Comparison of ENCODE assay signal across 11 mouse cellular contexts in the genomic region with DNA sequence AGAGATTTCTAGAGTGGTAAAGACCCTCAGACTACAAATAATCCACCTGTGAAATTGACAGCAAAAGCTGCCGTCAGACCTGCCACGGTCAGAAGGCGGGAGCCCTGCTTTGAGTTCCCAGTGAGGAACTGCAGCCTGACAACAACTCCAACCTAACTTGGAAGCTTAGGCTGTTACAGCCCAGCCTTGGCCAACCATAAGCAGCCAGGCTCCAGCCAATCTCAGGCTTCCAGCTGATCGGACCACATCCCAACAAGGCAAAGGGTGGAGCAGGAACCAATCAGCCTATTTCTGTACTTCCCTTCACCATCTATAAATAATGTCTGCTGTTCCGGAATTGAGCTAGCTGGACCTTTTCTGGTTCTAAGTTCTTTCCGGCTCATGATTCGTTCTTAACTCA. TPM values are rescaled to one million over a fixed set of nuclear protein-coding genes. Genes with fewer than 3 reads are reported as not detected.
A peak's percentile ranks its signal among the peaks of the same experiment; 100 is the strongest.
DNase-seq lines count a peak whose midpoint lies in the region; ATAC-seq and TF ChIP-seq lines count a peak whose summit lies in the region.
"Had no signal": no experiment of that assay in that cellular context is flagged by ENCODE, and none has a peak within 500 bp of the region (broad histone marks: within the 10 kb centered on the region; RNA-seq: fewer than 3 reads in every experiment).

No protein-coding gene starts in this region.

- no peaks in the 10 kb centered on the region for H3K4me1 ChIP-seq in heart, embryonic 11.5 days (ENCODE audit: control insufficient read depth, insufficient read depth, low read length)
- H3K4me1 ChIP-seq in kidney, postnatal 0 days (replicated peaks; ENCODE audit: insufficient read depth, low read length) = no peaks in the 10 kb centered on the region
- no peaks in the 10 kb centered on the region for H3K4me1 ChIP-seq in midbrain, embryonic 11.5 days (ENCODE audit: control insufficient read depth, insufficient read depth, low read length)
- H3K4me1 ChIP-seq: stomach, embryonic 15.5 days had no signal

- no peak for TF ChIP-seq CTCF in gastrocnemius, adult 2 months (IDR thresholded peaks at IDR 0.05)
- no peak for TF ChIP-seq CTCF in kidney, postnatal 0 days (IDR thresholded peaks at IDR 0.05; ENCODE audit: low read depth)

- ATAC-seq in heart, embryonic 11.5 days (replicated peaks; ENCODE audit: insufficient number of reproducible peaks, low FRiP score, low TSS enrichment) = no peak
- no peak for ATAC-seq in kidney, postnatal 0 days (replicated peaks; ENCODE audit: low FRiP score, low read depth)
- ATAC-seq in midbrain, embryonic 11.5 days (ENCODE audit: low FRiP score) = no peak

- H3K4me3 ChIP-seq in heart, embryonic 11.5 days (ENCODE audit: low read depth, low read length) = no peak overlapping the region
- peak overlapping the region; percentile 43 for H3K4me3 ChIP-seq in gastrocnemius, adult 2 months
- H3K4me3 ChIP-seq in kidney, postnatal 0 days (replicated peaks; ENCODE audit: low read depth, low read length) = no peak overlapping the region
- H3K4me3 ChIP-seq in midbrain, embryonic 11.5 days (ENCODE audit: low read depth, low read length) = no peak overlapping the region
- H3K4me3 ChIP-seq: stomach, embryonic 15.5 days had no signal

- H3K27ac ChIP-seq in heart, embryonic 11.5 days (ENCODE audit: low read depth, low read length) = no peak overlapping the region
- H3K27ac ChIP-seq in gastrocnemius, adult 2 months = peak overlapping the region; percentile 71
- no peak overlapping the region for H3K27ac ChIP-seq in kidney, postnatal 0 days
- no peak overlapping the region for H3K27ac ChIP-seq in midbrain, embryonic 11.5 days (ENCODE audit: low read depth, low read length)
- H3K27ac ChIP-seq: stomach, embryonic 15.5 days had no signal

- WGBS in heart, embryonic 11.5 days (ENCODE audit: insufficient replicate concordance) = 70% methylated on average over 7 of the region's 7 CpGs
- WGBS in kidney, postnatal 0 days = 60% methylated on average over 7 of the region's 7 CpGs
- WGBS in midbrain, embryonic 11.5 days = 90% methylated on average over 7 of the region's 7 CpGs

- H3K9me3 ChIP-seq in heart, embryonic 11.5 days (replicated peaks; ENCODE audit: control insufficient read depth, low read length) = no peaks in the 10 kb centered on the region
- no peaks in the 10 kb centered on the region for H3K9me3 ChIP-seq in kidney, postnatal 0 days (replicated peaks; ENCODE audit: low read length)
- no peaks in the 10 kb centered on the region for H3K9me3 ChIP-seq in midbrain, embryonic 11.5 days (ENCODE audit: control insufficient read depth, low read length)
- H3K9me3 ChIP-seq: stomach, embryonic 15.5 days had no signal

- no peak overlapping the region for H3K9ac ChIP-seq in heart, embryonic 11.5 days (ENCODE audit: low read depth, low read length)
- H3K9ac ChIP-seq in kidney, postnatal 0 days (ENCODE audit: low read depth, low read length) = no peak overlapping the region
- no peak overlapping the region for H3K9ac ChIP-seq in midbrain, embryonic 11.5 days (ENCODE audit: low read length)
- H3K9ac ChIP-seq: stomach, embryonic 15.5 days had no signal

- peak; percentile 30 to 69 for DNase-seq in heart, adult 18-20 months
- DNase-seq in gastrocnemius, adult 2 months = peak; percentile 62
- peak; percentile 55 for DNase-seq in kidney, postnatal 0 days (ENCODE audit: low spot score)
- peak; percentile 20 for DNase-seq in lung, postnatal 36 days
- DNase-seq in midbrain, embryonic 11.5 days (ENCODE audit: low spot score, missing footprints) = no peak
- DNase-seq in thymus, adult 18-20 months = no peak
- DNase-seq in spleen, adult 12 weeks (ENCODE audit: low spot score) = no peak

- no peaks in the 10 kb centered on the region for H3K36me3 ChIP-seq in heart, embryonic 11.5 days (ENCODE audit: control insufficient read depth, insufficient read depth, low read length)
- H3K36me3 ChIP-seq in kidney, postnatal 0 days (ENCODE audit: insufficient read depth, low read length) = no peaks in the 10 kb centered on the region
- H3K36me3 ChIP-seq in midbrain, embryonic 11.5 days (ENCODE audit: control insufficient read depth, insufficient read depth, low read length) = no peaks in the 10 kb centered on the region
- H3K36me3 ChIP-seq: stomach, embryonic 15.5 days had no signal

- H3K4me2 ChIP-seq in heart, embryonic 11.5 days = no peak overlapping the region
- H3K4me2 ChIP-seq in kidney, postnatal 0 days (ENCODE audit: low read length) = no peak overlapping the region
- H3K4me2 ChIP-seq in midbrain, embryonic 11.5 days = no peak overlapping the region
- H3K4me2 ChIP-seq: stomach, embryonic 15.5 days had no signal

- intact Hi-C loops in gastrocnemius, adult 2 months (cut with DNase I) = no loop called here

- H3K27me3 ChIP-seq in heart, embryonic 11.5 days (ENCODE audit: control insufficient read depth, insufficient read depth, low read length) = no peaks in the 10 kb centered on the region
- no peaks in the 10 kb centered on the region for H3K27me3 ChIP-seq in kidney, postnatal 0 days (ENCODE audit: insufficient read depth, low read length)
- H3K27me3 ChIP-seq in midbrain, embryonic 11.5 days (ENCODE audit: control insufficient read depth, insufficient read depth, low read length) = no peaks in the 10 kb centered on the region
- H3K27me3 ChIP-seq: stomach, embryonic 15.5 days had no signal

RNA-seq across cellular contexts. Expression of gene 1700028K03Rik, which starts 12.6 kb away (rescaled TPM):
- total RNA-seq in heart, adult 18-20 months (2021) = not detected
- 0.06 TPM in 1 of 2 replicates, not detected in the other for polyA plus RNA-seq in heart, embryonic 11.5 days (2014; fragmentation: Nextera tagmentation; extraction: Ambion mirVana)
- under 1 TPM in 1 of 2 experiments, not detected in 1; 0.11 TPM for total RNA-seq in gastrocnemius, adult 2 months (2021)
- 0.05 and 0.19 TPM in 2 replicates for polyA plus RNA-seq in kidney, postnatal 0 days (2015; fragmentation: Nextera tagmentation; extraction: Ambion mirVana)
- polyA plus RNA-seq in midbrain, embryonic 11.5 days (2014; fragmentation: Nextera tagmentation; extraction: Ambion mirVana) = 0.19 and 0.22 TPM in 2 replicates
- polyA plus RNA-seq: C2C12; gonadal fat pad, adult 2 months had no signal

RNA-seq across cellular contexts. Expression of gene Gm42669, which starts 14.5 kb away (rescaled TPM):
- not detected for total RNA-seq in heart, adult 18-20 months (2021)
- polyA plus RNA-seq in heart, embryonic 11.5 days (2014; fragmentation: Nextera tagmentation; extraction: Ambion mirVana) = 0.23 and 0.40 TPM in 2 replicates
- total RNA-seq in gastrocnemius, adult 2 months (2021) = under 1 TPM in 1 of 2 experiments, not detected in 1; 0.08 TPM
- 0.16 and 0.18 TPM in 2 replicates for polyA plus RNA-seq in kidney, postnatal 0 days (2015; fragmentation: Nextera tagmentation; extraction: Ambion mirVana)
- polyA plus RNA-seq in midbrain, embryonic 11.5 days (2014; fragmentation: Nextera tagmentation; extraction: Ambion mirVana) = 0.18 and 0.31 TPM in 2 replicates
- polyA plus RNA-seq: gonadal fat pad, adult 2 months had no signal

Comparison
In these comparisons a context has a peak if more than half of its experiments do, and no peak if none do; other contexts are left out.
1. DNase-seq: peak in heart, adult 18-20 months (2 of 2), gastrocnemius, adult 2 months (single experiment), kidney, postnatal 0 days (single experiment) and lung, postnatal 36 days (single experiment); none in midbrain, embryonic 11.5 days (single experiment), thymus, adult 18-20 months (0 of 2) and spleen, adult 12 weeks (single experiment).